ENCODE assay signal across 11 mouse cellular contexts in genomic region chr14:33362122-33362521, GRCm38 (mm10).
DNase-seq lines count a peak whose midpoint lies in the region; ATAC-seq lines count a peak whose summit lies in the region.
"Had no signal": no experiment of that assay in that cellular context is flagged by ENCODE, and none has a peak within 500 bp of the region (broad histone marks: within the 10 kb centered on the region; RNA-seq: fewer than 3 reads in every experiment).

No protein-coding gene starts in this region.

- 48% methylated on average over 14 of the region's 14 CpGs for WGBS in heart, embryonic 13.5 days
- 76% methylated on average over 14 of the region's 14 CpGs for WGBS in midbrain, embryonic 10.5 days
- 73% methylated on average over 14 of the region's 14 CpGs for WGBS in midbrain, embryonic 14.5 days
- WGBS in stomach, embryonic 15.5 days, result 33% methylated on average over 14 of the region's 14 CpGs

- DNase-seq in heart, postnatal 25 days (ENCODE audit: low spot score), result no peak
- DNase-seq in midbrain, embryonic 10.5 days (ENCODE audit: low spot score), result no peak
- DNase-seq in midbrain, embryonic 14.5 days, result no peak
- DNase-seq: cerebellum, adult 2 months; heart, postnatal 14 days; kidney, adult 11 months; retina, postnatal 1 day had no signal

- H3K4me1 ChIP-seq in heart, embryonic 13.5 days, result peaks cover 21% of the 10 kb centered on the region
- H3K4me1 ChIP-seq in midbrain, embryonic 10.5 days, result peaks cover 29% of the 10 kb centered on the region
- H3K4me1 ChIP-seq in midbrain, embryonic 14.5 days (ENCODE audit: control insufficient read depth, insufficient read depth, low read length), result peaks cover 2% of the 10 kb centered on the region; the same call in 1 of the 2 replicates
- no peaks in the 10 kb centered on the region for H3K4me1 ChIP-seq in erythroblast, embryonic 14.5 days (ENCODE audit: control insufficient read depth)
- peaks cover 11% of the 10 kb centered on the region; the same call in 1 of the 2 replicates for H3K4me1 ChIP-seq in stomach, embryonic 15.5 days

- peak overlapping the region; percentile 63 for H3K4me2 ChIP-seq in heart, embryonic 13.5 days
- H3K4me2 ChIP-seq in midbrain, embryonic 14.5 days (ENCODE audit: low read length), result no peak overlapping the region
- peak overlapping the region; percentile 29 for H3K4me2 ChIP-seq in stomach, embryonic 15.5 days

- H3K9me3 ChIP-seq in heart, embryonic 13.5 days, result no peaks in the 10 kb centered on the region
- H3K9me3 ChIP-seq in midbrain, embryonic 10.5 days (replicated peaks), result no peaks in the 10 kb centered on the region
- H3K9me3 ChIP-seq in midbrain, embryonic 14.5 days (ENCODE audit: control insufficient read depth, low read length), result no peaks in the 10 kb centered on the region
- H3K9me3 ChIP-seq in erythroblast, embryonic 14.5 days (ENCODE audit: control insufficient read depth, low read length), result no peaks in the 10 kb centered on the region
- H3K9me3 ChIP-seq in stomach, embryonic 15.5 days, result no peaks in the 10 kb centered on the region

- no peaks in the 10 kb centered on the region for H3K36me3 ChIP-seq in heart, embryonic 13.5 days
- no peaks in the 10 kb centered on the region for H3K36me3 ChIP-seq in midbrain, embryonic 10.5 days
- H3K36me3 ChIP-seq in midbrain, embryonic 14.5 days (ENCODE audit: control insufficient read depth, insufficient read depth, low read length), result no peaks in the 10 kb centered on the region
- H3K36me3 ChIP-seq in erythroblast, embryonic 14.5 days (ENCODE audit: control insufficient read depth), result no peaks in the 10 kb centered on the region; the same call in 1 of the 2 replicates
- H3K36me3 ChIP-seq in stomach, embryonic 15.5 days, result no peaks in the 10 kb centered on the region

- intact Hi-C loops in heart, postnatal 25 days (cut with DNase I), result no loop called here

- ATAC-seq in heart, embryonic 13.5 days (ENCODE audit: extremely low read depth, insufficient number of reproducible peaks, low FRiP score, low TSS enrichment), result no peak
- ATAC-seq in midbrain, embryonic 14.5 days (ENCODE audit: low FRiP score, low TSS enrichment), result no peak
- peak; percentile 3; the same call in 1 of the 2 replicates for ATAC-seq in stomach, embryonic 15.5 days (ENCODE audit: insufficient read depth, low FRiP score, low read depth)
- no peak for ATAC-seq in cerebellum, adult (ENCODE audit: insufficient number of reproducible peaks, low FRiP score, low TSS enrichment)

- H3K4me3 ChIP-seq in heart, embryonic 13.5 days, result 0 out of 2 replicates have a peak overlapping the region, but pooled peaks have one; percentile 32
- no peak overlapping the region for H3K4me3 ChIP-seq in midbrain, embryonic 10.5 days
- no peak overlapping the region for H3K4me3 ChIP-seq in midbrain, embryonic 14.5 days (replicated peaks; ENCODE audit: low read depth, low read length)
- H3K4me3 ChIP-seq in erythroblast, embryonic 14.5 days (replicated peaks), result peak overlapping the region; percentile 12
- no peak overlapping the region for H3K4me3 ChIP-seq in stomach, embryonic 15.5 days (replicated peaks)

- H3K27me3 ChIP-seq in heart, embryonic 13.5 days (replicated peaks), result peaks cover 72% of the 10 kb centered on the region
- no peaks in the 10 kb centered on the region for H3K27me3 ChIP-seq in midbrain, embryonic 10.5 days (ENCODE audit: low read depth, poor library complexity, severe bottlenecking)
- H3K27me3 ChIP-seq in midbrain, embryonic 14.5 days (ENCODE audit: control insufficient read depth, insufficient read depth, low read length), result no peaks in the 10 kb centered on the region
- H3K27me3 ChIP-seq in erythroblast, embryonic 14.5 days (ENCODE audit: control insufficient read depth), result no peaks in the 10 kb centered on the region
- H3K27me3 ChIP-seq in stomach, embryonic 15.5 days (replicated peaks), result no peaks in the 10 kb centered on the region

- H3K27ac ChIP-seq in heart, embryonic 13.5 days (replicated peaks), result no peak overlapping the region
- H3K27ac ChIP-seq in midbrain, embryonic 10.5 days (replicated peaks), result peak overlapping the region; percentile 46; the same call in 1 of the 2 replicates
- no peak overlapping the region for H3K27ac ChIP-seq in midbrain, embryonic 14.5 days (replicated peaks; ENCODE audit: low read depth, low read length)
- no peak overlapping the region for H3K27ac ChIP-seq in stomach, embryonic 15.5 days

- H3K9ac ChIP-seq in heart, embryonic 13.5 days, result peak overlapping the region; percentile 70
- no peak overlapping the region for H3K9ac ChIP-seq in midbrain, embryonic 14.5 days (replicated peaks; ENCODE audit: low read length)
- no peak overlapping the region for H3K9ac ChIP-seq in stomach, embryonic 15.5 days

Comparison
In these comparisons a context has a peak if more than half of its experiments do, and no peak if none do; other contexts are left out.
1. H3K4me3 ChIP-seq: peak in heart, embryonic 13.5 days (single experiment) and erythroblast, embryonic 14.5 days (single experiment); none in midbrain, embryonic 10.5 days (single experiment), midbrain, embryonic 14.5 days (single experiment) and stomach, embryonic 15.5 days (single experiment).